Mouse (Mus musculus): Measurements from ENCODE around the gene Adgrg6.
A peak's percentile ranks its signal among the peaks of the same experiment; 100 is the strongest.

Gene Adgrg6

GRCm38 (mm10) chr10:14385574-14385973 lies 159.9 kb downstream of the Adgrg6 start:
- DNase-seq = no peak

DNA sequence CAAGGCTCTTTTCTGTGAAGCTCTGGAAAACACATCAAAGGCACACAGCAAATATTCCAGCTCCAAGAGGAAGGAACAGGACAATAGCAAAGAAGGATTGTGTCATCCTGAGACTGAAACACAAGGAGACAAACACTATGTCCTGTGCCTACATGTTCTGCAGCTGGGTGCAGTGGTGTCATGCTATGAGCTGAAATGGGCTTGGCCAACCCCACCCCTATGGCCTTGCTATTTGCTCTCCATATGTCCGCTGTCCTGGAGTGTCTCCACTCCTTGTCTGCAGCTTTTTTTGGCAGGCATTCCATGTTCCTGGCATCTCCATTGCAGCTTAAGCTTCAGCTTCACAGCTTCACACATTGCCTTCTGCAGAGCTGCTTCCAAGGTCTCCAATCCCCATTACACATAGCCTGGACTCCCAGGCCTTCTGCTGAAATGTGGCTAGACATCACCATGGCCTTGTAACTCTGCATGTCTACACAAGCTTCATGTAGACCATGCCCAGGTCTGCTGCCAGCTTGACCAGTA lies 180.3 kb downstream of the Adgrg6 start:
- DNase-seq = peak; percentile 2

GRCm38 (mm10) chr10:14363226-14363625 lies 182.2 kb downstream of the Adgrg6 start:
- no peak for DNase-seq

DNA sequence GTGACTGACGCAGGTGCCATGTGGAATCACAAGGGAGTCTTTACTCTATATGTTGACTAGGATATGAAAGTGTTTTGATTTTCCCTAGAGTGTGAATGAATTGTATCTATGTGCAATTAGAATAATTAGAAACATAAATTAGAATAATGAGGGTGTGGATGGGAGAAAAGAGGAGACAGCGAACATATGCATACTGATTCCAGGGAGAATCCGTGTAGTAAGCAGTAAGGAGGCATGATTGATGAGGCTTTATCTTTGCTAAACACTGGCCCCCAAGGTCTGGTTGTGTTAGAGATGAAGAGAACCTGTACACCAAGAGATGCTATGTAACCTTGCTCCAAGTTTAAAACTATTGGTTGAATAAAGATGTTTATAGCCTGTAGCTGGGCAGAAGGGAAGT lies 187.2 kb downstream of the Adgrg6 start:
- DNase-seq = no peak

Measured in right cerebral cortex, postnatal 4 days (tissue).